Comparison of ENCODE assay signal across 8 mouse cellular contexts in genomic region chr5:67306698-67307521, GRCm38 (mm10). TPM values are rescaled to one million over a fixed set of nuclear protein-coding genes. Genes with fewer than 3 reads are reported as not detected.
A peak's percentile ranks its signal among the peaks of the same experiment; 100 is the strongest.
DNase-seq lines count a peak whose midpoint lies in the region; ATAC-seq and TF ChIP-seq lines count a peak whose summit lies in the region.

TSS of gene Slc30a9 (plus strand) at chr5:67306955.

- H3K4me2 ChIP-seq in hindbrain, embryonic 14.5 days (replicated peaks): peak within 1 kb of the TSS; percentile 81

- DNase-seq in Patski (ENCODE audit: low read depth, low spot score): peak; percentile 65
- DNase-seq in cerebellum, postnatal 14 days: peak; percentile 97
- DNase-seq in frontal cortex, postnatal 25 days (ENCODE audit: low spot score in 2 of 2): peak; percentile 83 to 88
- DNase-seq in hindbrain, embryonic 14.5 days (ENCODE audit: low spot score): peak; percentile 92
- peak; percentile 90 to 91 for DNase-seq in layer of hippocampus, postnatal 36 days
- DNase-seq in lung, postnatal 36 days: peak; percentile 94
- peak; percentile 92 for DNase-seq in retina, postnatal 1 day
- peak; percentile 90 to 92 for DNase-seq in urinary bladder, adult 18-20 months (ENCODE audit: low spot score in 2 of 2)

- CTCF ChIA-PET in Patski (lab: Charles Lee): interaction anchor here (1.2 kb wide), 1 partner anchor 15 kb away, joined by 3 read pairs; no protein-coding TSS in a partner anchor

- H3K9ac ChIP-seq in hindbrain, embryonic 14.5 days: peak within 1 kb of the TSS; percentile 73

- peak; percentile 49 for TF ChIP-seq CTCF in Patski (IDR thresholded peaks at IDR 0.05)

- WGBS in hindbrain, embryonic 14.5 days: under 1% methylated on average over 81 of the region's 83 CpGs

- ATAC-seq in Patski: peak; percentile 94
- peak; percentile 95 for ATAC-seq in hindbrain, embryonic 14.5 days (ENCODE audit: low FRiP score)

- no peaks in the 10 kb centered on the region for H3K9me3 ChIP-seq in hindbrain, embryonic 14.5 days (ENCODE audit: control insufficient read depth, low read length)

- peak within 1 kb of the TSS; percentile 87 for H3K27ac ChIP-seq in hindbrain, embryonic 14.5 days

- H3K4me1 ChIP-seq in hindbrain, embryonic 14.5 days (replicated peaks; ENCODE audit: control insufficient read depth, insufficient read depth, low read length): peaks cover 12% of the 10 kb centered on the region

- no peaks in the 10 kb centered on the region for H3K27me3 ChIP-seq in Patski
- H3K27me3 ChIP-seq in hindbrain, embryonic 14.5 days (ENCODE audit: control insufficient read depth, insufficient read depth, low read length): no peaks in the 10 kb centered on the region

- peak within 1 kb of the TSS; percentile 92 for H3K4me3 ChIP-seq in hindbrain, embryonic 14.5 days (replicated peaks; ENCODE audit: low read length)

- in situ Hi-C loops in Patski (cut with MboI; ENCODE audit: low pct_unique_long_range_greater_than_20kb): no loop called here

- POLR2A ChIA-PET in Patski (lab: Charles Lee): interaction anchor here (0.6 to 1.2 kb wide), 3 partner anchors 18 to 52 kb away, joined by 3 read pairs; partner anchors contain the start of gene Tmem33

- H3K36me3 ChIP-seq in hindbrain, embryonic 14.5 days (replicated peaks; ENCODE audit: control insufficient read depth, insufficient read depth): no peaks in the 10 kb centered on the region

RNA-seq across cellular contexts. Expression of gene Slc30a9, which starts in this region (rescaled TPM):
- polyA plus RNA-seq in Patski (2021): 139 TPM
- polyA plus RNA-seq in hindbrain, embryonic 14.5 days (2014; fragmentation: Nextera tagmentation; extraction: Ambion mirVana): 183 and 204 TPM in 2 replicates
- total RNA-seq in layer of hippocampus, postnatal 36 days (2021): 100 to 1,000 TPM; 173 to 192 TPM

Comparison
In these comparisons a context has a peak if more than half of its experiments do, and no peak if none do; other contexts are left out.
1. Peak in every context shown above with its lines: DNase-seq, ATAC-seq, H3K4me3 ChIP-seq and H3K27ac ChIP-seq.